Mouse (Mus musculus): ENCODE measurements around the gene Srgap1.

DNA sequence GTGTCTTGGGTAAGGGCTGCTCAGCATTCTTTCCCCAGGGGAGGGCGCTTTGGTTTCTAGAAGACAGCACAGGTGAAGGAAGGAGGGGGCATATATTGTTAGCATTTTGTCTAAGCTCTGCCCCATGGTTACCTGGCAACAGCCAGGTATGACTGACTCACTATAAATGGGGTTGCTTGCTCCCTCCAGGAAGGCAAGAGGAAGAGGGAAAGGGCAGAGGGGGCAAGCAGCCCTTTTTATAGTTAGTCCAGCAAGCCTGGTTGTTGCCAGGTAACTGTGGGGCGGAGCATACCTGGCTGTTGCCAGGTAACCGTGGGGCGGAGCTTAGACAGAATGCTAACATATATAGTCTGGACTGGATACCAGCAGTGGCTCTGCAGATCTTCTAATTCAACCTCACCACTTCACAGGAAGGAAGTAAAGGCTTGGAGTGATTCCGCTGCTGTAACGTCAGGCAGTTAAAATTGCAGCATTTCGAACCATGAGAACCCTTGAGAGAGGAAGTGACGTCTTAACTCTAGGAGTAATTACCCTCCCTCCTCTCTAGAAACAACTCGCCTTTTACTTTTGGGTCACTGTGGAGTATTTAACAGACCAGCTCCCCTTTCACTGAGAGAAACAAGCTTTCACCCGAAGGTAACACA is 74.7 kb downstream of the Srgap1 start:
- TF ChIP-seq CTCF (IDR thresholded peaks at IDR 0.05; ENCODE audit: extremely low read depth, insufficient read length, insufficient replicate concordance, low read depth, low read length), result no peak
- no peak for TF ChIP-seq POLR2A (IDR thresholded peaks at IDR 0.05; ENCODE audit: low read depth, low read length)
